In genomic region chr4:40757157-40757779, GRCm38 (mm10) we compare ENCODE assay signal across 8 mouse cellular contexts. TPM values are rescaled to one million over a fixed set of nuclear protein-coding genes. Genes with fewer than 3 reads are reported as not detected.
DNase-seq lines count a peak whose midpoint lies in the region; ATAC-seq and TF ChIP-seq lines count a peak whose summit lies in the region.

No protein-coding gene starts in this region.

- H3K27me3 ChIP-seq in heart, embryonic 14.5 days (ENCODE audit: control insufficient read depth, insufficient read depth, low read length): no peaks in the 10 kb centered on the region
- no peaks in the 10 kb centered on the region for H3K27me3 ChIP-seq in ES-Bruce4 (ENCODE audit: control insufficient read depth, insufficient read depth, low read length, poor library complexity, severe bottlenecking)
- no peaks in the 10 kb centered on the region; the same call in 1 of the 2 replicates for H3K27me3 ChIP-seq in embryonic facial prominence, embryonic 14.5 days (replicated peaks; ENCODE audit: control insufficient read depth, insufficient read depth, low read length)
- H3K27me3 ChIP-seq in intestine, postnatal 0 days (replicated peaks; ENCODE audit: control insufficient read depth, insufficient read depth, low read length): no peaks in the 10 kb centered on the region
- peaks cover 8% of the 10 kb centered on the region for H3K27me3 ChIP-seq in myocyte (ENCODE audit: control insufficient read depth, insufficient read depth, insufficient read length)

- H3K9ac ChIP-seq in heart, embryonic 14.5 days (ENCODE audit: low read length): peak overlapping the region; percentile 90
- peak overlapping the region; percentile 92 for H3K9ac ChIP-seq in ES-Bruce4 (ENCODE audit: low read depth, poor library complexity, severe bottlenecking)
- peak overlapping the region; percentile 97 for H3K9ac ChIP-seq in embryonic facial prominence, embryonic 14.5 days (ENCODE audit: low read depth, low read length)
- H3K9ac ChIP-seq in intestine, postnatal 0 days (ENCODE audit: low read depth, low read length): peak overlapping the region; percentile 92

- peaks cover 34% of the 10 kb centered on the region for H3K36me3 ChIP-seq in heart, embryonic 14.5 days (ENCODE audit: control insufficient read depth, insufficient read depth, low read length)
- H3K36me3 ChIP-seq in ES-Bruce4 (ENCODE audit: control insufficient read depth, insufficient read depth, low read length, poor library complexity, severe bottlenecking) (peaks cover 27% of the 10 kb centered on the region), myocyte (ENCODE audit: control insufficient read depth, insufficient read depth) (peaks cover 32% of the 10 kb centered on the region)
- peaks cover 38% of the 10 kb centered on the region for H3K36me3 ChIP-seq in embryonic facial prominence, embryonic 14.5 days (ENCODE audit: control insufficient read depth, insufficient read depth, low read length)
- peaks cover 24% of the 10 kb centered on the region for H3K36me3 ChIP-seq in intestine, postnatal 0 days (ENCODE audit: control insufficient read depth, insufficient read depth)

- no peak for TF ChIP-seq EP300 in ES-Bruce4 (IDR thresholded peaks at IDR 0.05; ENCODE audit: insufficient read depth, low read depth, low read length)

- peak overlapping the region; percentile 84 to 93 for H3K4me3 ChIP-seq in heart, embryonic 14.5 days (ENCODE audit: control insufficient read depth in 1 of 2, insufficient read depth in 1 of 2, low read depth in 1 of 2, low read length in 2 of 2)
- H3K4me3 ChIP-seq in ES-Bruce4 (ENCODE audit: low read depth, low read length) (peak overlapping the region; percentile 99), myocyte (peak overlapping the region; percentile 66)
- H3K4me3 ChIP-seq in embryonic facial prominence, embryonic 14.5 days (ENCODE audit: low read depth, low read length): peak overlapping the region; percentile 97
- H3K4me3 ChIP-seq in intestine, postnatal 0 days (ENCODE audit: low read depth, low read length): peak overlapping the region; percentile 100

- peaks cover 24% of the 10 kb centered on the region for H3K79me2 ChIP-seq in myocyte (ENCODE audit: control insufficient read depth, insufficient read depth)

- DNase-seq in heart, postnatal 4 days: no peak
- no peak for DNase-seq in embryonic facial prominence, embryonic 14.5 days (ENCODE audit: low spot score)
- DNase-seq in yolk sac, embryonic 10.5 days (ENCODE audit: low spot score): no peak
- no peak for DNase-seq in gastrocnemius, postnatal 14 days

- H3K4me2 ChIP-seq in heart, embryonic 14.5 days (ENCODE audit: low read length): peak overlapping the region; percentile 73
- peak overlapping the region; percentile 77 for H3K4me2 ChIP-seq in embryonic facial prominence, embryonic 14.5 days (ENCODE audit: low read depth, low read length)
- H3K4me2 ChIP-seq in intestine, postnatal 0 days (replicated peaks; ENCODE audit: low read depth): peak overlapping the region; percentile 74
- peak overlapping the region; percentile 88 for H3K4me2 ChIP-seq in myocyte (ENCODE audit: low read depth)

- peak overlapping the region; percentile 82 for H3ac ChIP-seq in myocyte (ENCODE audit: control insufficient read depth, insufficient read length)

- no peak for TF ChIP-seq POLR2A in ES-Bruce4 (IDR thresholded peaks at IDR 0.05; ENCODE audit: insufficient read depth, low read length)
- TF ChIP-seq POLR2A in myocyte (IDR thresholded peaks at IDR 0.05; ENCODE audit: insufficient read length, low read depth): no peak

- peaks cover 2 to 4% of the 10 kb centered on the region in 2 experiments; a peak in 1 of 4 replicates for H3K4me1 ChIP-seq in heart, embryonic 14.5 days (ENCODE audit: control insufficient read depth in 2 of 2, insufficient read depth in 2 of 2, low read length in 2 of 2)
- H3K4me1 ChIP-seq in ES-Bruce4 (ENCODE audit: control insufficient read depth, insufficient read depth, low read length): no peaks in the 10 kb centered on the region
- H3K4me1 ChIP-seq in embryonic facial prominence, embryonic 14.5 days (ENCODE audit: control insufficient read depth, insufficient read depth, low read length): 0 out of 2 replicates have a peak, but pooled peaks cover 3% of the 10 kb centered on the region
- no peaks in the 10 kb centered on the region for H3K4me1 ChIP-seq in intestine, postnatal 0 days (replicated peaks; ENCODE audit: control insufficient read depth, insufficient read depth, low read length)

- TF ChIP-seq CTCF in ES-Bruce4 (IDR thresholded peaks at IDR 0.05; ENCODE audit: low read depth, low read length): no peak
- no peak for TF ChIP-seq CTCF in intestine, postnatal 0 days (IDR thresholded peaks at IDR 0.05; ENCODE audit: low read depth)

- ATAC-seq in heart, embryonic 14.5 days (ENCODE audit: insufficient number of reproducible peaks, insufficient read depth, low FRiP score, low read depth): peak; percentile 55; the same call in 1 of the 2 replicates
- peak; percentile 84 for ATAC-seq in embryonic facial prominence, embryonic 14.5 days (ENCODE audit: low read depth)
- ATAC-seq in intestine, postnatal 0 days: peak; percentile 64

- no peaks in the 10 kb centered on the region for H3K9me3 ChIP-seq in heart, embryonic 14.5 days (ENCODE audit: control insufficient read depth, low read length)
- no peaks in the 10 kb centered on the region for H3K9me3 ChIP-seq in ES-Bruce4 (replicated peaks; ENCODE audit: control insufficient read depth, insufficient read depth, low read length, poor library complexity, severe bottlenecking)
- no peaks in the 10 kb centered on the region for H3K9me3 ChIP-seq in embryonic facial prominence, embryonic 14.5 days (ENCODE audit: control insufficient read depth, low read length)
- H3K9me3 ChIP-seq in intestine, postnatal 0 days (ENCODE audit: control insufficient read depth): no peaks in the 10 kb centered on the region

- WGBS in heart, embryonic 14.5 days: under 1% methylated on average over 39 of the region's 39 CpGs
- under 1% methylated on average over 25 of the region's 39 CpGs for WGBS in embryonic facial prominence, embryonic 14.5 days
- under 1% methylated on average over 39 of the region's 39 CpGs for WGBS in intestine, postnatal 0 days

- H3K27ac ChIP-seq in heart, embryonic 14.5 days (replicated peaks in 1 of 2; ENCODE audit: control insufficient read depth in 1 of 2, insufficient read depth in 1 of 2, low read depth in 2 of 2, low read length in 2 of 2): peak overlapping the region; percentile 29 to 59; a peak in 3 of 4 replicates
- no peak overlapping the region for H3K27ac ChIP-seq in ES-Bruce4 (ENCODE audit: insufficient read depth, low read length)
- no peak overlapping the region; the same call in 1 of the 2 replicates for H3K27ac ChIP-seq in embryonic facial prominence, embryonic 14.5 days (replicated peaks; ENCODE audit: low read depth, low read length)
- H3K27ac ChIP-seq in intestine, postnatal 0 days (ENCODE audit: low read depth, low read length): peak overlapping the region; percentile 84

- intact Hi-C loops in gastrocnemius, postnatal 14 days (cut with DNase I; ENCODE audit: low total_unique reads): no loop called here

TF ChIP-seq in myocyte, 11 proteins besides CTCF, POLR2A, EP300 and RAD21:
- no peak for TF ChIP-seq USF1 (IDR thresholded peaks at IDR 0.05; ENCODE audit: low read depth)
- TF ChIP-seq E2F4 (IDR thresholded peaks at IDR 0.05; ENCODE audit: insufficient read depth): no peak
- TF ChIP-seq MYOD1 (IDR thresholded peaks at IDR 0.05; ENCODE audit: control insufficient read depth in 1 of 3, insufficient read length in 2 of 3, low read depth in 2 of 3): no peak
- TF ChIP-seq TCF3 (IDR thresholded peaks at IDR 0.05; ENCODE audit: insufficient read length, low read depth): no peak
- TF ChIP-seq SRF (IDR thresholded peaks at IDR 0.05; ENCODE audit: control insufficient read depth, insufficient read length, low read depth): no peak

RNA-seq across cellular contexts. Expression of gene Smu1, which starts 0.5 kb away (rescaled TPM):
- polyA plus RNA-seq in heart, embryonic 14.5 days (2014; fragmentation: Nextera tagmentation; extraction: Ambion mirVana): 100 and 102 TPM in 2 replicates
- total RNA-seq in heart, postnatal 4 days (2021): 10 to 100 TPM; 46.6 to 49.3 TPM
- 172 and 196 TPM in 2 replicates for polyA plus RNA-seq in ES-Bruce4 (2011; ENCODE audit: insufficient read depth, insufficient read length, low read depth, missing spikeins)
- 126 and 136 TPM in 2 replicates for polyA plus RNA-seq in embryonic facial prominence, embryonic 14.5 days (2014; fragmentation: Nextera tagmentation; extraction: Ambion mirVana)
- polyA plus RNA-seq in intestine, postnatal 0 days (2015; fragmentation: Nextera tagmentation; extraction: Ambion mirVana): 68.8 and 72.1 TPM in 2 replicates
- 67.5 TPM for polyA plus RNA-seq in myocyte (2012; fragmentation: generic; extraction: Trizol)
- total RNA-seq in gastrocnemius, postnatal 14 days (2021): 10 to 100 TPM; 28.8 to 29.4 TPM

RNA-seq across cellular contexts. Expression of gene Dnaja1, which starts 35.3 kb away (rescaled TPM):
- polyA plus RNA-seq in heart, embryonic 14.5 days (2014; fragmentation: Nextera tagmentation; extraction: Ambion mirVana): 218 and 239 TPM in 2 replicates
- 100 to 1,000 TPM; 107 to 108 TPM for total RNA-seq in heart, postnatal 4 days (2021)
- 358 and 376 TPM in 2 replicates for polyA plus RNA-seq in ES-Bruce4 (2011; ENCODE audit: insufficient read depth, insufficient read length, low read depth, missing spikeins)
- 379 and 406 TPM in 2 replicates for polyA plus RNA-seq in embryonic facial prominence, embryonic 14.5 days (2014; fragmentation: Nextera tagmentation; extraction: Ambion mirVana)
- polyA plus RNA-seq in intestine, postnatal 0 days (2015; fragmentation: Nextera tagmentation; extraction: Ambion mirVana): 320 and 345 TPM in 2 replicates
- polyA plus RNA-seq in myocyte (2012; fragmentation: generic; extraction: Trizol): 68.3 TPM
- 10 to 100 TPM; 43.2 to 59.6 TPM for total RNA-seq in gastrocnemius, postnatal 14 days (2021)

RNA-seq across cellular contexts. Expression of gene Aptx, which starts 54.3 kb away (rescaled TPM):
- 25.1 and 29.0 TPM in 2 replicates for polyA plus RNA-seq in heart, embryonic 14.5 days (2014; fragmentation: Nextera tagmentation; extraction: Ambion mirVana)
- total RNA-seq in heart, postnatal 4 days (2021): 10 to 100 TPM; 18.8 to 21.0 TPM
- polyA plus RNA-seq in ES-Bruce4 (2011; ENCODE audit: insufficient read depth, insufficient read length, low read depth, missing spikeins): 22.3 and 22.9 TPM in 2 replicates
- polyA plus RNA-seq in embryonic facial prominence, embryonic 14.5 days (2014; fragmentation: Nextera tagmentation; extraction: Ambion mirVana): 26.2 and 28.5 TPM in 2 replicates
- polyA plus RNA-seq in intestine, postnatal 0 days (2015; fragmentation: Nextera tagmentation; extraction: Ambion mirVana): 18.7 and 19.4 TPM in 2 replicates
- 20.4 TPM for polyA plus RNA-seq in myocyte (2012; fragmentation: generic; extraction: Trizol)
- total RNA-seq in gastrocnemius, postnatal 14 days (2021): 10 to 100 TPM; 12.9 to 13.0 TPM

Comparison
In these comparisons a context has a peak if more than half of its experiments do, and no peak if none do; other contexts are left out.
1. H3K27ac ChIP-seq: peak in heart, embryonic 14.5 days (2 of 2) and intestine, postnatal 0 days (single experiment); none in ES-Bruce4 (single experiment) and embryonic facial prominence, embryonic 14.5 days (single experiment).
2. Peak in every context shown above with its lines, with median percentiles within 50 percentile points of each other: ATAC-seq, H3K4me2 ChIP-seq, H3K4me3 ChIP-seq and H3K9ac ChIP-seq.